Mouse (Mus musculus) thymus, adult 2 months (tissue): ENCODE results near the gene Apex2.

ENCODE experiments used
- CTCF ChIP-seq: fragments of 200-500 bp; IDR thresholded peaks from 2 replicates; pipeline ENCODE4 v1.5.1; 2012; ENCODE audit warnings: mild to moderate bottlenecking, control low read depth, low read length, moderate library complexity, borderline replicate concordance; ENCODE audit not compliant: control insufficient read depth, poor library complexity, insufficient read depth; ENCODE audit errors: extremely low read depth
- POLR2A ChIP-seq: fragments of 200-500 bp; IDR thresholded peaks from 2 replicates; pipeline ENCODE4 v1.6.1; 2012; ENCODE audit warnings: mild to moderate bottlenecking, low read length, control low read depth, moderate library complexity; ENCODE audit not compliant: control insufficient read depth, poor library complexity, insufficient read depth; ENCODE audit errors: extremely low read depth

- peak; percentile 43; the same call in 1 of the 2 replicates for TF ChIP-seq POLR2A
- peak; percentile 56; the same call in 1 of the 2 replicates for TF ChIP-seq CTCF
These were observed 1.5 kb downstream of the Apex2 start, which contains the start of gene Pfkfb1 for GRCm38 (mm10) chrX:150588023-150588764.
